Mouse (Mus musculus): ENCODE data around the gene Tmed2. TPM values are rescaled to one million over a fixed set of nuclear protein-coding genes. Genes with fewer than 3 reads are reported as not detected.
"Not testable (repeated sequence)": the region's sequence is repeated elsewhere in the genome, so short reads cannot be mapped to it uniquely, and the experiment has no call there.

Gene Tmed2
- polyA plus RNA-seq, 1 experiment from 2014 or later, result 446 TPM

DNA sequence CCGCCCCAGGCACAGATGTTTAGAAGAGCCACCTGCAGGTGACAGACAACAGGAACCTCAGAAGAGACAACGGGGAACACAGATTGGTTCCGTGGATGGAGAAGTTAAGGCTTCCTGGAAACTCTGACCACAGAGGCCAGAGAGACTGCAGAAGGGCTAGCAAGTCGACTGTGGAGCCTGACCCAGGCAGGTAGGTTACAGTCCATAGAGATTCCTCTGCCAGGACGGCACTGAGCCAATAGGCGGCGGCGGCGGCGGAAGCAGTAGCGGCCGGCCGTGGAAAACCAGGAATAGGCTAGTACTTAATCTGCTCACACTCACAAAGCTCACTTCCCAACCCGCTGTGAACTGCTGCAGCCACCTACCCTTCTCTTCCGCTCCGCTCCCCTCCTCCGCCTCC is 3.7 kb upstream of the Tmed2 start:
- Histone ChIP-seq H3K4me2 (ENCODE audit: low read length) (peak overlapping the region; percentile 64), H3K4me3 (ENCODE audit: control insufficient read depth in 1 of 2, insufficient read depth in 1 of 2, low read depth in 1 of 2, low read length in 2 of 2) (peak overlapping the region; percentile 25 to 37), H3K9ac (ENCODE audit: low read length) (peak overlapping the region; percentile 66), H3K9me3 (ENCODE audit: control insufficient read depth, low read length) (no peaks in the 10 kb centered on the region), H3K36me3 (ENCODE audit: control insufficient read depth, insufficient read depth, low read length) (no peaks in the 10 kb centered on the region), H3K27me3 (ENCODE audit: control insufficient read depth, insufficient read depth, low read length) (no peaks in the 10 kb centered on the region), H3K27ac (replicated peaks in 1 of 2; ENCODE audit: control insufficient read depth in 1 of 2, insufficient read depth in 1 of 2, low read depth in 2 of 2, low read length in 2 of 2) (peak overlapping the region; percentile 71 to 87), H3K4me1 (ENCODE audit: control insufficient read depth in 2 of 2, insufficient read depth in 2 of 2, low read length in 2 of 2) (peaks cover 7 to 15% of the 10 kb centered on the region in 2 experiments)
- 2% methylated on average over 17 of the region's 17 CpGs for WGBS
- no peak for ATAC-seq (ENCODE audit: insufficient number of reproducible peaks, insufficient read depth, low FRiP score, low read depth)

DNA sequence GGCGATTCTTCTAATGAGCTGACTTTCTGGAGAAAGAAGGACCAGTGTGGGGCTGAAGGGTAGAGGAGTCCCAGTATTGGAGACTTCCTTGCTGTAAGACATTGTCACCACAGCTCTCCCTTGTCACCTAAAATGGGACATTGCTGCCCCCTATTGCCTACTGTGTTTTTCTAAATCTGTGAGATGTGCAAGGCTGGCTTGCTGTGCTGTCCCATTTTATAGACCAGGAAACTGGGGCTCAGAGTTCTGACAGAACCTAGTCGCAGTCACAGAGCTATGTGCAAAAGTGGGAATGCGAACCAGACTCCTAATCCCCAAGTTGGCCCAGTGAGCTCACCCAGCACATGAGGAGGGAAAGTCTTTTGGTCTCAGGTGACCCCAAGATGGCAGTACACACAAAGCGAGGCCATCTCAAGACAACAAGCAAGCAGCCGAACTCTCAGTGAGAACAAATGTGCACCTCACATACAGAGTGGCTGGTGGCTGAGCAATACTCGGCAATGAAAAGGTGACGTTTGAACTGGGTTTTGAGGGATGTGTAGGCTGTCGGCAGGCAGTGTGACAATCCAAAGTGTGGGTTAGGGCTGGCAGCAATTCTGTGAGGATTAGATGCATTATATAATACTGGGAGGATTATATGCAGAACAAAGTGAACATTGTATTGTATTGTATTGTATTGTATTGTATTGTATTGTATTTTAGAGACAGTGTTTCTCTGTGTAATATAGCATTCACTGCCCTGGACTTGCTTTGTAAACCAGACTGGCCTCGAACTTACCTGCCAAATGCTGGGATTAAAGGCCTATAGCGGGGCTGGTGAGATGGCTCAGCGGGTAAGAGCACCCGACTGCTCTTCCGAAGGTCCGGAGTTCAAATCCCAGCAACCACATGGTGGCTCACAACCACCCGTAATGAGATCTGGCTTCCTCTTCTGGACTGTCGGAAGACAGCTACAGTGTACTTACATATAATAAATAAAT is 1.4 kb upstream of the Tmed2 start:
- WGBS, result 77% methylated on average over 15 of the region's 16 CpGs
- Histone ChIP-seq H3K9me3 (ENCODE audit: control insufficient read depth, low read length) (no peaks in the 10 kb centered on the region), H3K27ac (replicated peaks in 1 of 2; ENCODE audit: control insufficient read depth in 1 of 2, insufficient read depth in 1 of 2, low read depth in 2 of 2, low read length in 2 of 2) (no peak overlapping the region), H3K4me2 (ENCODE audit: low read length) (no peak overlapping the region), H3K9ac (ENCODE audit: low read length) (no peak overlapping the region), H3K36me3 (ENCODE audit: control insufficient read depth, insufficient read depth, low read length) (peaks cover 20% of the 10 kb centered on the region), H3K4me1 (ENCODE audit: control insufficient read depth in 2 of 2, insufficient read depth in 2 of 2, low read length in 2 of 2) (peaks cover 9 to 23% of the 10 kb centered on the region in 2 experiments), H3K27me3 (ENCODE audit: control insufficient read depth, insufficient read depth, low read length) (no peaks in the 10 kb centered on the region), H3K4me3 (ENCODE audit: control insufficient read depth in 1 of 2, insufficient read depth in 1 of 2, low read depth in 1 of 2, low read length in 2 of 2) (no peak overlapping the region)
- no peak for ATAC-seq (ENCODE audit: insufficient number of reproducible peaks, insufficient read depth, low FRiP score, low read depth)

DNA sequence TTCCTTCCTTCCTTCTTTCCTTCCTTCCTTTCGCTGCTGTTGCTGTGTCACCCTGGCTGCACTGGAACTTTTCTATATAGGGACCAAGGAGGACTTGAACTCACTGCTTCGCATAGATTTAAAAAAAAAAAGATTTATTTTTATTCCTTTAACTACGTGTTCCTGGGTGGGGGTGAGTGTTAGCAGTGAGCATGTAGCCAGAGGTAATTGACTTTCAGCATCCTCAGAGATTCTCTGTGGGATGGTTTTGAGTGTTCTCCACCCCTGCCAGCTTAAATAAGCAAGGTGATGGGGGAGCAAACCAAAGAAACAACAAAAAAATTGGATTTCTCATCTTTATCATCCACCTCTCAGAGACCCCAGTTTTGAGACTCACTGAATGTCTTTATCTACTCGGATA is 590 bp upstream of the Tmed2 start:
- H3K27me3 ChIP-seq (ENCODE audit: control insufficient read depth, insufficient read depth, low read length), result no peaks in the 10 kb centered on the region
- peaks cover 9 to 23% of the 10 kb centered on the region in 2 experiments for H3K4me1 ChIP-seq (ENCODE audit: control insufficient read depth in 2 of 2, insufficient read depth in 2 of 2, low read length in 2 of 2)
- peak overlapping the region in 1 of 2 experiments; percentile 80; a peak in 2 of 4 replicates for H3K4me3 ChIP-seq (ENCODE audit: control insufficient read depth in 1 of 2, insufficient read depth in 1 of 2, low read depth in 1 of 2, low read length in 2 of 2)
- ATAC-seq (ENCODE audit: insufficient number of reproducible peaks, insufficient read depth, low FRiP score, low read depth), result no peak
- no peak overlapping the region for H3K27ac ChIP-seq (replicated peaks in 1 of 2; ENCODE audit: control insufficient read depth in 1 of 2, insufficient read depth in 1 of 2, low read depth in 2 of 2, low read length in 2 of 2)
- WGBS, result 76% methylated on average over 4 of the region's 4 CpGs
- H3K36me3 ChIP-seq (ENCODE audit: control insufficient read depth, insufficient read depth, low read length), result peaks cover 28% of the 10 kb centered on the region
- no peaks in the 10 kb centered on the region for H3K9me3 ChIP-seq (ENCODE audit: control insufficient read depth, low read length)
- peak overlapping the region; percentile 63; the same call in 1 of the 2 replicates for H3K9ac ChIP-seq (ENCODE audit: low read length)
- peak overlapping the region; percentile 56 for H3K4me2 ChIP-seq (ENCODE audit: low read length)

DNA sequence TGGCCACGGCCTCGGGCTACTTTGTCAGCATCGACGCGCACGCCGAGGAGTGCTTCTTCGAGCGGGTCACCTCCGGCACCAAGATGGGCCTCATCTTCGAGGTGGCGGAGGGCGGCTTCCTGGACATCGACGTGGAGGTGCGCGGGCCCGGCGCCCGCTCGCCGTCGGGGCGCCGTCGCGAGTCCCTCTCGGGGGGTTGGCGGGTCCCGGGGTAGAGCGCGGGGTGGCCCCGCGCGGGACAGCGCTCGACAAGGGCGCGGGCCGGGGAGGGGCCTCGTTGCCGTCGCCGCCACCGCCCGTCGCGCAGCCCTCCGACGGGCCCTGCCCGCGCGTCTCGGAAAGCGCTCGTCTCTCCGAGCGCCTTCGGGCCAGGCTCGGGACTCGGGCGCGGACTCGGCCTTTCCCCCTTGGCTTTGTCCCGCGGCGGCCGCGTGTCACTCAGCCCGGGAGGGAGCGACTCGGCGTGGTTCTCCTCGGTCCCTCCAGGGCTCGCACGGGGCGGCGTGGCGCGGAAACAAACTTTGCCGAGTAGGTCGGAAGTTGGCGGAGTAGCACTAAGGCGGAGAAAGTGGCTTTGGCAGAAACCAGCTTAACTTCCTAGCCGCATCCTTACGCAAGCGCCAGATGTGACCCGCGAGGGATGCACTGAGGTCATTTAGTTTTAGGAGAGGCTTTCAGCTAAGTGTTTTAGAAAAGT is 558 bp downstream of the Tmed2 start:
- Histone ChIP-seq H3K4me1 (ENCODE audit: control insufficient read depth in 2 of 2, insufficient read depth in 2 of 2, low read length in 2 of 2) (peaks cover 9 to 23% of the 10 kb centered on the region in 2 experiments), H3K27me3 (ENCODE audit: control insufficient read depth, insufficient read depth, low read length) (no peaks in the 10 kb centered on the region), H3K4me3 (ENCODE audit: control insufficient read depth in 1 of 2, insufficient read depth in 1 of 2, low read depth in 1 of 2, low read length in 2 of 2) (peak overlapping the region; percentile 80 to 95), H3K9ac (ENCODE audit: low read length) (peak overlapping the region; percentile 93), H3K36me3 (ENCODE audit: control insufficient read depth, insufficient read depth, low read length) (peaks cover 39% of the 10 kb centered on the region), H3K4me2 (ENCODE audit: low read length) (peak overlapping the region; percentile 75), H3K9me3 (ENCODE audit: control insufficient read depth, low read length) (no peaks in the 10 kb centered on the region), H3K27ac (replicated peaks in 1 of 2; ENCODE audit: control insufficient read depth in 1 of 2, insufficient read depth in 1 of 2, low read depth in 2 of 2, low read length in 2 of 2) (peak overlapping the region; percentile 78 to 88)
- WGBS, result under 1% methylated on average over 54 of the region's 89 CpGs
- peak; percentile 71 for ATAC-seq (ENCODE audit: insufficient number of reproducible peaks, insufficient read depth, low FRiP score, low read depth)

DNA sequence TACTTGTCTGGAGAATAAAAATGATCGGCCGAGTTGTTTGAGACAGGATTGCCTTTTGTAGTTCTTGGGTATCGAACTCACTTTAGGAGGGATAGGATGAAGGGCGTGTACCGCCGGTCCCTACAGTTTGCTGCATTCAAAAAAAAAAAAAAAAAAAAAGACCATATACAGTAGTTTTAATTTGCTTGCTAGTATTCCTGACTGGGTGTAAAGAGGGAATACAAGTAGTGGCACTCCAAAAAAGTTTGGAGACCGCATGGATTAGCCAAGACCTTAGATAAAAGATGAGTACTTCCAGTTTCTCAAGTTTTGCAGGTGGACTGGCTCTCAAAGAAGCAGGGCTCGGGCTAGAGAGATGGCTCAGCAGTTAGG is 1.1 kb downstream of the Tmed2 start:
- WGBS, result 7% methylated on average over 8 of the region's 8 CpGs
- H3K27ac ChIP-seq (replicated peaks in 1 of 2; ENCODE audit: control insufficient read depth in 1 of 2, insufficient read depth in 1 of 2, low read depth in 2 of 2, low read length in 2 of 2), result peak overlapping the region; percentile 78 to 88
- peak overlapping the region; percentile 93 for H3K9ac ChIP-seq (ENCODE audit: low read length)
- peaks cover 44% of the 10 kb centered on the region for H3K36me3 ChIP-seq (ENCODE audit: control insufficient read depth, insufficient read depth, low read length)
- no peaks in the 10 kb centered on the region for H3K27me3 ChIP-seq (ENCODE audit: control insufficient read depth, insufficient read depth, low read length)
- H3K4me3 ChIP-seq (ENCODE audit: control insufficient read depth in 1 of 2, insufficient read depth in 1 of 2, low read depth in 1 of 2, low read length in 2 of 2), result peak overlapping the region; percentile 80 to 95
- no peak for ATAC-seq (ENCODE audit: insufficient number of reproducible peaks, insufficient read depth, low FRiP score, low read depth)
- peak overlapping the region; percentile 75 for H3K4me2 ChIP-seq (ENCODE audit: low read length)
- H3K9me3 ChIP-seq (ENCODE audit: control insufficient read depth, low read length), result no peaks in the 10 kb centered on the region
- peaks cover 9 to 22% of the 10 kb centered on the region in 2 experiments for H3K4me1 ChIP-seq (ENCODE audit: control insufficient read depth in 2 of 2, insufficient read depth in 2 of 2, low read length in 2 of 2)

DNA sequence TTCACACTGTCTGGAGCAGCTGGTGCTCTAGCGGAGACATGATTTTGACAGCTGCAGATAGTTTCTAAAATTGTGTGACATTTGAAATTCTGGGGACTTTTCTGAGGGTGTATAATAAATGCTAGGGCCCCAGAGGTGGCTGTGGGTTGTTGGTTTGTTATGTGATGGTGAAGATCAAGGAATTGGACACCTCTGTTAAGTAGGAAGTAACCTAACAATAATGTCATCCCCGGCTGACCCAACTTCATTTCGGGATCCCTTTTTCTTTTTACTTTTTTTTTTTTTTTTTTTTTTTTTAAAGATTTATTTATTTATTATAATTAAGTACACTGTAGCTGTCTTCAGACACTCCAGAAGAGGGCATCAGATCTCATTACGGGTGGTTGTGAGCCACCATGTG is 10.2 kb downstream of the Tmed2 start:
- H3K27ac ChIP-seq (replicated peaks in 1 of 2; ENCODE audit: control insufficient read depth in 1 of 2, insufficient read depth in 1 of 2, low read depth in 2 of 2, low read length in 2 of 2); H3K4me1 ChIP-seq (ENCODE audit: control insufficient read depth in 2 of 2, insufficient read depth in 2 of 2, low read length in 2 of 2); H3K9me3 ChIP-seq (ENCODE audit: control insufficient read depth, low read length); ATAC-seq (ENCODE audit: insufficient number of reproducible peaks, insufficient read depth, low FRiP score, low read depth); H3K9ac ChIP-seq (ENCODE audit: low read length); H3K4me3 ChIP-seq (ENCODE audit: control insufficient read depth in 1 of 2, insufficient read depth in 1 of 2, low read depth in 1 of 2, low read length in 2 of 2); H3K4me2 ChIP-seq (ENCODE audit: low read length); H3K27me3 ChIP-seq (ENCODE audit: control insufficient read depth, insufficient read depth, low read length): not testable (repeated sequence)
- 81% methylated on average over 4 of the region's 4 CpGs for WGBS
- peaks cover 56% of the 10 kb centered on the region for H3K36me3 ChIP-seq (ENCODE audit: control insufficient read depth, insufficient read depth, low read length)

DNA sequence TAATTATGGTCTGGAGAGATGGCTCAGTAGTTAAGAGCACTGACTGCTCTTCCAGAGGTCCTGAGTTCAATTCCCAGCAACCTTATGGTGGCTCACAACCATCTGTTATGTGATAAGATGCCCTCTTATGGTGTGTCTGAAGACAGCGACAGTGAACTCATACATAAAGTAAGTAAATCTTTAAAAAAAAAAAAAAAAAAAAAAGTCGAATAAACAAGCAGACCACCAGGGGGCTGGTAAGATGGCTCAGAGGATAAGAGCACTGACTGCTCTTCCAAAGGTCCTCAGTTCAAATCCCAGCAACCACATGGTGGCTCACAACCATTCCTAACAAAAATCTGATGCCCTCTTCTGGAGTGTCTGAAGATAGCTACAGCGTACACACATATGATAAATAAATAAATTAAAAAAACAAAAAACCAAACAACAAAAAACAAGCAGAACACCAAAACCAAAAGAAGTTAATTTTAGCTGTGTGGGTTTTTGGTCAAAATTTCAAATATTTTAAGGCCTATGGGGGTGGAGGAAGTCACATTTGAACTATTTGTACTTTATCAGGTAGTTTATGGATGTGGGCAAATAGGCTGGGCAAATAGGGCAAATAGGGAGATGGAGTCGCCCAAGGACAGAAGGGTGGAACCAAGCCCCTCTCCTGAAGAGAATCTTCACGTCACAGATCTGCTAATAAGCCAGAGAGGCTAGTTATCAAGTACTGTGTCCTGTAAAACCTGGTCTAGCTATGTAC is 11.0 kb downstream of the Tmed2 start:
- peak overlapping the region; percentile 82 for H3K4me2 ChIP-seq (ENCODE audit: low read length)
- 31% methylated on average over 5 of the region's 5 CpGs for WGBS
- H3K9me3 ChIP-seq (ENCODE audit: control insufficient read depth, low read length); ATAC-seq (ENCODE audit: insufficient number of reproducible peaks, insufficient read depth, low FRiP score, low read depth); H3K4me1 ChIP-seq (ENCODE audit: control insufficient read depth in 2 of 2, insufficient read depth in 2 of 2, low read length in 2 of 2); H3K27me3 ChIP-seq (ENCODE audit: control insufficient read depth, insufficient read depth, low read length): not testable (repeated sequence)
- H3K4me3 ChIP-seq (ENCODE audit: control insufficient read depth in 1 of 2, insufficient read depth in 1 of 2, low read depth in 1 of 2, low read length in 2 of 2), result peak overlapping the region; percentile 65 to 74
- peaks cover 56% of the 10 kb centered on the region for H3K36me3 ChIP-seq (ENCODE audit: control insufficient read depth, insufficient read depth, low read length)
- peak overlapping the region; percentile 70 for H3K9ac ChIP-seq (ENCODE audit: low read length)
- peak overlapping the region; percentile 50 to 82; a peak in 2 of 4 replicates for H3K27ac ChIP-seq (replicated peaks in 1 of 2; ENCODE audit: control insufficient read depth in 1 of 2, insufficient read depth in 1 of 2, low read depth in 2 of 2, low read length in 2 of 2)
